Mouse (Mus musculus) forebrain, embryonic 11.5 days (tissue): ENCODE results near the gene Gpx3. TPM values are rescaled to one million over a fixed set of nuclear protein-coding genes. Genes with fewer than 3 reads are reported as not detected.

Source experiments
- ATAC-seq: fragments of 200-750 bp; cut with Nextera tagmentation; replicated peaks from 2 replicates; pipeline ENCODE4 v1.8.0; 2017; ENCODE audit warnings: moderate TSS enrichment; ENCODE audit not compliant: low FRiP score
- DNase-seq: peaks from one replicate; pipeline ENCODE4 v3.0.0-alpha.2; 2017; ENCODE audit warnings: low spot score
- H3K27ac ChIP-seq: fragments of 300-500 bp; sonication (generic); 2 replicates; pipeline ENCODE4 v1.5.1; 2014; ENCODE audit warnings: low read depth, low read length
- H3K27me3 ChIP-seq: fragments of 300-500 bp; sonication (generic); 2 replicates; pipeline ENCODE4 v1.6.1; 2014; ENCODE audit warnings: mild to moderate bottlenecking, low read length, mixed read lengths; ENCODE audit not compliant: control insufficient read depth, insufficient read depth
- H3K36me3 ChIP-seq: fragments of 300-500 bp; sonication (generic); 2 replicates; pipeline ENCODE4 v1.6.1; 2014; ENCODE audit warnings: mild to moderate bottlenecking, low read length, moderate library complexity, mixed read lengths; ENCODE audit not compliant: control insufficient read depth, insufficient read depth
- H3K4me1 ChIP-seq: fragments of 300-500 bp; sonication (generic); replicated peaks from 2 replicates; pipeline ENCODE4 v1.6.1; 2014; ENCODE audit warnings: low read length, mixed read lengths; ENCODE audit not compliant: control insufficient read depth, insufficient read depth
- H3K4me2 ChIP-seq: fragments of 300-500 bp; sonication (generic); 2 replicates; pipeline ENCODE4 v1.6.1; 2014; ENCODE audit warnings: low read depth, mild to moderate bottlenecking, low read length, moderate library complexity, mixed read lengths; ENCODE audit not compliant: severe bottlenecking
- H3K4me3 ChIP-seq: fragments of 300-500 bp; sonication (generic); 2 replicates; pipeline ENCODE4 v1.5.1; 2014; ENCODE audit warnings: low read depth, low read length
- H3K9ac ChIP-seq: fragments of 300-500 bp; sonication (generic); 2 replicates; pipeline ENCODE4 v1.6.1; 2014; ENCODE audit warnings: low read length
- H3K9me3 ChIP-seq: fragments of 300-500 bp; sonication (generic); 2 replicates; pipeline ENCODE4 v1.6.1; 2016; ENCODE audit warnings: low read length, mixed read lengths; ENCODE audit not compliant: control insufficient read depth
- WGBS: fragments of 180-500 bp; shearing (Covaris S2); extraction: QIAGEN DNeasy Blood & Tissue Kit; methylation state at CpG from one replicate; pipeline ENCODE4 v1.1.7; 2014; 5-methylcytosine and 5-hydroxymethylcytosine counted together
- polyA plus RNA-seq: library from polyadenylated mRNA; unstranded; fragments of >200 nt; fragmentation: Nextera tagmentation; extraction: Ambion mirVana; gene quantifications from 2 replicates; pipeline ENCODE4 v1.2.1, GENCODE M21; 2014

Gene Gpx3
- polyA plus RNA-seq, 1 experiment from 2014 or later = 52.8 TPM

GRCm38 (mm10) chr11:54927346-54928140 lies 25.3 kb downstream of the Gpx3 start:
- Histone ChIP-seq H3K4me2 (no peak overlapping the region), H3K27me3 (no peaks in the 10 kb centered on the region), H3K9ac (0 out of 2 replicates have a peak overlapping the region, but pooled peaks have one; percentile 17), H3K9me3 (no peaks in the 10 kb centered on the region), H3K27ac (no peak overlapping the region), H3K4me1 (no peaks in the 10 kb centered on the region), H3K4me3 (no peak overlapping the region), H3K36me3 (no peaks in the 10 kb centered on the region)
- 84% methylated on average over 14 of the region's 14 CpGs for WGBS
- ATAC-seq (0 out of 2 replicates have a peak, but pooled peaks have one; percentile 51), DNase-seq (peak; percentile 79)

DNA sequence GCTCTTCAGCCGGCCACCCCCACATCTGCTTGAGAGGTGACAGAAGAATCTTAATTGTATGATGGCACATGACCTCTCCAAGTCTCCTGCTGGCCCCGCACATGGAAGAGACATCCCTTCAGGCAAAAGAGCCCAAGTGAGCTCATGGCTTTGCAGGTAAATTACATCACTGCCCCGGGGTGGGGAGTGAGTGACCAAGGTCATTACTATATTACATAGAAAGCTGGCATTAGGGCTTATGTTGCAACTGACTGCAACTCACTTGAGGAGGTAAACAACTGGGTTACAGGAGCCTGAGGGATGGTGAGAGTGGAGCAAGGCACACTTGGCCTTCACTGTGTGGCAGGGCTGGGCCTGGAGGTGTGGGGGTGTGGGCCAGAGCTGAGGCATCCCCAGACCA lies 26.0 kb downstream of the Gpx3 start:
- Histone ChIP-seq H3K4me2 (no peak overlapping the region), H3K4me3 (no peak overlapping the region), H3K27ac (no peak overlapping the region), H3K36me3 (no peaks in the 10 kb centered on the region), H3K9ac (no peak overlapping the region), H3K27me3 (no peaks in the 10 kb centered on the region), H3K9me3 (no peaks in the 10 kb centered on the region), H3K4me1 (no peaks in the 10 kb centered on the region)
- ATAC-seq (no peak), DNase-seq (no peak)
- WGBS = 88% methylated on average over 3 of the region's 3 CpGs

- WGBS = 83% methylated on average over 7 of the region's 7 CpGs
- ATAC-seq (no peak), DNase-seq (no peak)
- Histone ChIP-seq H3K9me3 (no peaks in the 10 kb centered on the region), H3K4me3 (no peak overlapping the region), H3K36me3 (no peaks in the 10 kb centered on the region), H3K27ac (no peak overlapping the region), H3K4me2 (no peak overlapping the region), H3K27me3 (no peaks in the 10 kb centered on the region), H3K4me1 (no peaks in the 10 kb centered on the region), H3K9ac (no peak overlapping the region)
Observed at GRCm38 (mm10) chr11:54928886-54929285, 26.6 kb downstream of the Gpx3 start.

- DNase-seq (no peak), ATAC-seq (no peak)
- H3K27me3 ChIP-seq = no peaks in the 10 kb centered on the region
- H3K9ac ChIP-seq = no peak overlapping the region
- no peak overlapping the region for H3K27ac ChIP-seq
- no peak overlapping the region for H3K4me2 ChIP-seq
- 96% methylated on average over 6 of the region's 6 CpGs for WGBS
- H3K4me3 ChIP-seq = no peak overlapping the region
- no peaks in the 10 kb centered on the region for H3K4me1 ChIP-seq
- H3K36me3 ChIP-seq = no peaks in the 10 kb centered on the region
- H3K9me3 ChIP-seq = no peaks in the 10 kb centered on the region
Observed at GRCm38 (mm10) chr11:54929290-54929689, 27.0 kb downstream of the Gpx3 start.

- no peak for ATAC-seq
- H3K36me3 ChIP-seq = no peaks in the 10 kb centered on the region
Observed at GRCm38 (mm10) chr11:54929744-54930143, 27.5 kb downstream of the Gpx3 start.

GRCm38 (mm10) chr11:54930318-54930979 lies 28.2 kb downstream of the Gpx3 start:
- ATAC-seq (no peak), DNase-seq (peak; percentile 75)
- H3K9me3 ChIP-seq = no peaks in the 10 kb centered on the region
- no peaks in the 10 kb centered on the region for H3K36me3 ChIP-seq
- no peaks in the 10 kb centered on the region for H3K4me1 ChIP-seq
- no peak overlapping the region for H3K4me2 ChIP-seq
- H3K27ac ChIP-seq = no peak overlapping the region
- H3K4me3 ChIP-seq = no peak overlapping the region
- H3K27me3 ChIP-seq = no peaks in the 10 kb centered on the region
- 72% methylated on average over 7 of the region's 7 CpGs for WGBS
- H3K9ac ChIP-seq = no peak overlapping the region

More at GRCm38 (mm10) chr11:54929744-54930143, 27.5 kb downstream of the Gpx3 start:
- DNase-seq = no peak
- H3K4me2 ChIP-seq = no peak overlapping the region
- H3K4me3 ChIP-seq = no peak overlapping the region
- WGBS = 85% methylated on average over 8 of the region's 8 CpGs
- H3K27ac ChIP-seq = no peak overlapping the region
- H3K9ac ChIP-seq = no peak overlapping the region
- H3K27me3 ChIP-seq = no peaks in the 10 kb centered on the region
- no peaks in the 10 kb centered on the region for H3K4me1 ChIP-seq
- no peaks in the 10 kb centered on the region for H3K9me3 ChIP-seq

DNA sequence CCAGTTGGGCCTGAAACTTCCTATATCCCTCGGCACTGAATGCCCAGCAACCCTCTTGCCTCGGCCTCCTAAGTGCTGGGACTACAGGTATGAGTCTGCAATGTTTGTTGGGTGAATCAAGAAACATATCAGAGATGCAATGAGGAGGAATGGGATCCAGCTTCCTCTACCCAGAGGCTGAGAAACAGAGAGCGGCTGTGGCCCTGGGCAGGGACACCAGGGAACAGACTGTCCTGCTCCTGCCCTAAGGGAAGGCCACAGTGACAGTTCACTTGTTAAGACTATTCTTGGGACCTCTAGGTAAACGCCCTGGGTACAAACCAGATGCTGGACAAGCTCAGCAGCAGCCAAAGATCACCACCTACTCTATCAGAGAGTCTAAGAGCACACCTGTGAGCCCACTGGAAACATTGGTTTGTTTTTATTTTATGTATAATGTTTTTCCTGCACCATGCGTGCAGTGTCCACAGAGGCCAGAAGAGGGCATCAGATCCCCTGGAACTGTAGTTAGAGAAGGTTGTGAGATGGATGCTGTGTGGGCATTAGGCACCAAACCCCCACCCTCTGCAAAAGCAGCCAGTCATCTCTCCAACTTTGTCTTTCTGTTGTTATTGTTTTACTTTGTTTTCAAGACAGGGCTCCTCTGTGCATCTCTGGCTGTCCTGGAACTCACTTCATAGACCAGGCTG lies 29.3 kb downstream of the Gpx3 start:
- DNase-seq = no peak
- Histone ChIP-seq H3K9me3 (no peaks in the 10 kb centered on the region), H3K36me3 (no peaks in the 10 kb centered on the region), H3K27me3 (no peaks in the 10 kb centered on the region), H3K9ac (no peak overlapping the region), H3K4me2 (no peak overlapping the region), H3K4me1 (no peaks in the 10 kb centered on the region), H3K27ac (no peak overlapping the region), H3K4me3 (no peak overlapping the region)
- WGBS = 65% methylated on average over 5 of the region's 5 CpGs
- no peak for ATAC-seq

- no peak overlapping the region for H3K27ac ChIP-seq
- no peak overlapping the region for H3K4me3 ChIP-seq
- no peaks in the 10 kb centered on the region for H3K27me3 ChIP-seq
- H3K4me1 ChIP-seq = no peaks in the 10 kb centered on the region
- H3K9ac ChIP-seq = no peak overlapping the region
- no peak overlapping the region for H3K4me2 ChIP-seq
- no peaks in the 10 kb centered on the region for H3K9me3 ChIP-seq
- 90% methylated on average over 6 of the region's 6 CpGs for WGBS
- DNase-seq (no peak), ATAC-seq (no peak)
- H3K36me3 ChIP-seq = no peaks in the 10 kb centered on the region
Observed at GRCm38 (mm10) chr11:54932540-54932939, 30.3 kb downstream of the Gpx3 start.
